8 mouse cellular contexts compared by ENCODE assay signal in the genomic region with DNA sequence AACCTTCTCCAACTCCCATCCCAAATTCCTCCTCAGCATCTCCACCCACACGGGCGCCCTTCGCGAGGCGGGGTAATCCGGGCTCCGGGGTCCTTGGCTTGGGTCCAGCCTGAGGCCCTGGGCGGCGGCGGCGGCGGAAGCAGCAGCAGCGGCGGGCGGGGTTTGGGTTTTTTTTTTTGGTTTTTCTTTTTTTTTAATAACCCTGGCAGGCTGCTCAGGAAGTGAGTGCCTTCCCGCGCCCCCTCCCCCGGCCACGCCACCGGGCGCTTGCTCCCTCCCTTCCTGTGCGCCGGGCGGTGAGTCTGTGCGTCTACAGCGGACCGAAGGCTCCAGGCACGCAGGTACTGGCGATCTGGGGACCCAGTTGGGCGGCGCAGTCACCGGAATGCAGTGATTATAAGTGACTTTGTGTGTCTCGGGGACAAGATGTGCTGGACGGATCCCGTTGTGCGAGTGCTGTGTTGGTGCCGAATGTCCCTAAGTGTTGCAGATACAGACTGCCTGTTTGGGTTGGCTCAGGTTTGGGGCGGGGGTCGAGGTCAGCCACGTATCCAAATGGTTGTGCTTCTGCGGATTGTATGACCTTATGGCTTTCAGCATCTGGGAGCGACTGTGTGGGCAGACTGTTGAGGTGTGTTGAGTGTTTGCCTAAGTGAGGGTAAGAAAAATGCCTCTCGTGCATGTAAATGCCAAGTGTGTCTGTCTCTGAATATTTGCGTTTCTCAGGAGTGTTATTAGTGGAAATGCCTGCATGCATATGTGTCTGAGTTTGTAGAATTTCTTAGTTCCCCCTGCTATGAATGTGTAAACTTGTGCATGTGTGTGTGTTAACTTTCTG. TPM values are rescaled to one million over a fixed set of nuclear protein-coding genes. Genes with fewer than 3 reads are reported as not detected.
DNase-seq lines count a peak whose midpoint lies in the region; ATAC-seq and TF ChIP-seq lines count a peak whose summit lies in the region.

A gene (plus strand): TSS at position 287 of the 838 bp plus-strand sequence.

- H3K4me2 ChIP-seq in heart, embryonic 12.5 days: peak within 1 kb of the TSS; percentile 75
- H3K4me2 ChIP-seq in kidney, postnatal 0 days (ENCODE audit: low read length): peak within 1 kb of the TSS; percentile 63
- peak within 1 kb of the TSS; percentile 72 for H3K4me2 ChIP-seq in liver, embryonic 13.5 days
- H3K4me2 ChIP-seq in stomach, embryonic 16.5 days (ENCODE audit: low read depth, low read length): peak within 1 kb of the TSS; percentile 72

- H3K9me3 ChIP-seq in heart, embryonic 12.5 days (replicated peaks): no peaks in the 10 kb centered on the region
- no peaks in the 10 kb centered on the region for H3K9me3 ChIP-seq in kidney, postnatal 0 days (replicated peaks; ENCODE audit: low read length)
- H3K9me3 ChIP-seq in liver, embryonic 13.5 days (replicated peaks): no peaks in the 10 kb centered on the region
- H3K9me3 ChIP-seq in stomach, embryonic 16.5 days (replicated peaks; ENCODE audit: control insufficient read depth, low read length): no peaks in the 10 kb centered on the region

- TF ChIP-seq CTCF in embryonic fibroblast, embryonic 13.5 days (IDR thresholded peaks at IDR 0.05; ENCODE audit: borderline replicate concordance, insufficient read depth, low read length): no peak
- no peak for TF ChIP-seq CTCF in kidney, postnatal 0 days (IDR thresholded peaks at IDR 0.05; ENCODE audit: low read depth)

- H3K27ac ChIP-seq in embryonic fibroblast, embryonic 13.5 days (ENCODE audit: insufficient read depth, low read length): peak within 1 kb of the TSS; percentile 11
- H3K27ac ChIP-seq in heart, embryonic 12.5 days (ENCODE audit: poor library complexity, severe bottlenecking): peak within 1 kb of the TSS; percentile 74
- peak within 1 kb of the TSS; percentile 70 for H3K27ac ChIP-seq in kidney, postnatal 0 days
- H3K27ac ChIP-seq in liver, embryonic 13.5 days: peak within 1 kb of the TSS; percentile 39; the same call in 1 of the 2 replicates
- H3K27ac ChIP-seq in stomach, embryonic 16.5 days (ENCODE audit: low read length): peak within 1 kb of the TSS; percentile 83

- peak; percentile 84 for DNase-seq in A20 (ENCODE audit: low read depth, low spot score)
- peak; percentile 63 to 64 for DNase-seq in adrenal gland, postnatal 4 days (ENCODE audit: low spot score in 2 of 2)
- DNase-seq in kidney, postnatal 0 days (ENCODE audit: low spot score): peak; percentile 86
- peak; percentile 27 for DNase-seq in liver, embryonic 13.5 days
- DNase-seq in neural tube, embryonic 10.5 days (ENCODE audit: extremely low spot score, low spot score): peak; percentile 78

- no peaks in the 10 kb centered on the region for H3K27me3 ChIP-seq in heart, embryonic 12.5 days (replicated peaks)
- no peaks in the 10 kb centered on the region for H3K27me3 ChIP-seq in kidney, postnatal 0 days (ENCODE audit: insufficient read depth, low read length)
- H3K27me3 ChIP-seq in liver, embryonic 13.5 days: 0 out of 2 replicates have a peak, but pooled peaks cover 6% of the 10 kb centered on the region
- no peaks in the 10 kb centered on the region for H3K27me3 ChIP-seq in stomach, embryonic 16.5 days (ENCODE audit: control insufficient read depth, insufficient read depth, low read length)

- peak; percentile 91 for TF ChIP-seq POLR2A in embryonic fibroblast, embryonic 13.5 days (IDR thresholded peaks at IDR 0.05; ENCODE audit: low read depth, low read length)

- peak within 1 kb of the TSS; percentile 80 for H3K4me3 ChIP-seq in embryonic fibroblast, embryonic 13.5 days (ENCODE audit: insufficient read depth, low read length)
- H3K4me3 ChIP-seq in heart, embryonic 12.5 days: peak within 1 kb of the TSS; percentile 71
- H3K4me3 ChIP-seq in kidney, postnatal 0 days (replicated peaks; ENCODE audit: low read depth, low read length): peak within 1 kb of the TSS; percentile 61
- H3K4me3 ChIP-seq in liver, embryonic 13.5 days (replicated peaks): peak within 1 kb of the TSS; percentile 62
- peak within 1 kb of the TSS; percentile 65 for H3K4me3 ChIP-seq in stomach, embryonic 16.5 days (replicated peaks; ENCODE audit: low read length)

- peak within 1 kb of the TSS; percentile 78 for H3K9ac ChIP-seq in heart, embryonic 12.5 days
- peak within 1 kb of the TSS; percentile 62 for H3K9ac ChIP-seq in kidney, postnatal 0 days (ENCODE audit: low read depth, low read length)
- peak within 1 kb of the TSS; percentile 60 for H3K9ac ChIP-seq in liver, embryonic 13.5 days
- H3K9ac ChIP-seq in stomach, embryonic 16.5 days (ENCODE audit: low read length): peak within 1 kb of the TSS; percentile 83

- peak; percentile 68 for ATAC-seq in heart, embryonic 12.5 days (ENCODE audit: insufficient number of reproducible peaks, low FRiP score)
- 0 out of 2 replicates have a peak, but pooled peaks have one; percentile 44 for ATAC-seq in kidney, postnatal 0 days (replicated peaks; ENCODE audit: low FRiP score, low read depth)
- ATAC-seq in liver, embryonic 13.5 days (ENCODE audit: low read depth): peak; percentile 65
- peak; percentile 78; the same call in 1 of the 2 replicates for ATAC-seq in stomach, embryonic 16.5 days (ENCODE audit: insufficient read depth, low FRiP score)

- under 1% methylated on average over 44 of the region's 44 CpGs for WGBS in heart, embryonic 12.5 days
- under 1% methylated on average over 44 of the region's 44 CpGs for WGBS in kidney, postnatal 0 days
- under 1% methylated on average over 44 of the region's 44 CpGs for WGBS in liver, embryonic 13.5 days (ENCODE audit: insufficient replicate concordance)
- 0% methylated on average over 43 of the region's 44 CpGs for WGBS in stomach, embryonic 16.5 days

- H3K36me3 ChIP-seq in heart, embryonic 12.5 days: peaks cover 18% of the 10 kb centered on the region
- peaks cover 7% of the 10 kb centered on the region for H3K36me3 ChIP-seq in kidney, postnatal 0 days (ENCODE audit: insufficient read depth, low read length)
- peaks cover 8% of the 10 kb centered on the region; the same call in 1 of the 2 replicates for H3K36me3 ChIP-seq in liver, embryonic 13.5 days
- H3K36me3 ChIP-seq in stomach, embryonic 16.5 days (ENCODE audit: control insufficient read depth, insufficient read depth, low read length): no peaks in the 10 kb centered on the region

- H3K4me1 ChIP-seq in embryonic fibroblast, embryonic 13.5 days (ENCODE audit: control insufficient read depth, insufficient read depth, low read length): no peaks in the 10 kb centered on the region; the same call in 1 of the 2 replicates
- H3K4me1 ChIP-seq in heart, embryonic 12.5 days (replicated peaks): peaks cover 21% of the 10 kb centered on the region
- H3K4me1 ChIP-seq in kidney, postnatal 0 days (replicated peaks; ENCODE audit: insufficient read depth, low read length): peaks cover 9% of the 10 kb centered on the region; the same call in 1 of the 2 replicates
- peaks cover 18% of the 10 kb centered on the region for H3K4me1 ChIP-seq in liver, embryonic 13.5 days (replicated peaks)
- H3K4me1 ChIP-seq in stomach, embryonic 16.5 days (ENCODE audit: control insufficient read depth, insufficient read depth, low read length): peaks cover 15% of the 10 kb centered on the region

RNA-seq across cellular contexts. Expression of the gene that starts here (rescaled TPM):
- 10 to 100 TPM; 66.4 to 80.9 TPM for total RNA-seq in adrenal gland, postnatal 4 days (2021)
- polyA plus RNA-seq in embryonic fibroblast, embryonic 13.5 days (2011; ENCODE audit: insufficient read length, low read depth, missing spikeins): 53.9 and 62.8 TPM in 2 replicates
- polyA plus RNA-seq in heart, embryonic 12.5 days (2016; fragmentation: Nextera tagmentation; extraction: Ambion mirVana): 44.1 and 49.0 TPM in 2 replicates
- 28.3 and 32.1 TPM in 2 replicates for polyA plus RNA-seq in kidney, postnatal 0 days (2015; fragmentation: Nextera tagmentation; extraction: Ambion mirVana)
- 5.5 and 6.6 TPM in 2 replicates for polyA plus RNA-seq in liver, embryonic 13.5 days (2015; fragmentation: Nextera tagmentation; extraction: Ambion mirVana)
- 61.5 and 68.0 TPM in 2 replicates for polyA plus RNA-seq in stomach, embryonic 16.5 days (2015; fragmentation: Nextera tagmentation; extraction: Ambion mirVana)

Comparison
In these comparisons a context has a peak if more than half of its experiments do, and no peak if none do; other contexts are left out.
1. Peak in every context shown above with its lines: DNase-seq, ATAC-seq, H3K4me3 ChIP-seq and H3K27ac ChIP-seq.
2. DNase-seq: peak in every context shown above with its lines; median percentile 86 in kidney, postnatal 0 days; 84 in A20; 78 in neural tube, embryonic 10.5 days; 64 in adrenal gland, postnatal 4 days; 27 in liver, embryonic 13.5 days.
3. H3K27ac ChIP-seq: peak in every context shown above with its lines; median percentile 83 in stomach, embryonic 16.5 days; 74 in heart, embryonic 12.5 days; 70 in kidney, postnatal 0 days; 39 in liver, embryonic 13.5 days; 11 in embryonic fibroblast, embryonic 13.5 days.